Mouse (Mus musculus) fat pad, adult 2 months (tissue): Measurements from ENCODE around the gene Tgfa.

Source experiments
- DNase-seq: peaks from one replicate; pipeline ENCODE4 v3.0.0-alpha.2; 2011; ENCODE audit warnings: low read depth, low spot score; ENCODE audit errors: extremely low read depth

Gene Tgfa

DNA sequence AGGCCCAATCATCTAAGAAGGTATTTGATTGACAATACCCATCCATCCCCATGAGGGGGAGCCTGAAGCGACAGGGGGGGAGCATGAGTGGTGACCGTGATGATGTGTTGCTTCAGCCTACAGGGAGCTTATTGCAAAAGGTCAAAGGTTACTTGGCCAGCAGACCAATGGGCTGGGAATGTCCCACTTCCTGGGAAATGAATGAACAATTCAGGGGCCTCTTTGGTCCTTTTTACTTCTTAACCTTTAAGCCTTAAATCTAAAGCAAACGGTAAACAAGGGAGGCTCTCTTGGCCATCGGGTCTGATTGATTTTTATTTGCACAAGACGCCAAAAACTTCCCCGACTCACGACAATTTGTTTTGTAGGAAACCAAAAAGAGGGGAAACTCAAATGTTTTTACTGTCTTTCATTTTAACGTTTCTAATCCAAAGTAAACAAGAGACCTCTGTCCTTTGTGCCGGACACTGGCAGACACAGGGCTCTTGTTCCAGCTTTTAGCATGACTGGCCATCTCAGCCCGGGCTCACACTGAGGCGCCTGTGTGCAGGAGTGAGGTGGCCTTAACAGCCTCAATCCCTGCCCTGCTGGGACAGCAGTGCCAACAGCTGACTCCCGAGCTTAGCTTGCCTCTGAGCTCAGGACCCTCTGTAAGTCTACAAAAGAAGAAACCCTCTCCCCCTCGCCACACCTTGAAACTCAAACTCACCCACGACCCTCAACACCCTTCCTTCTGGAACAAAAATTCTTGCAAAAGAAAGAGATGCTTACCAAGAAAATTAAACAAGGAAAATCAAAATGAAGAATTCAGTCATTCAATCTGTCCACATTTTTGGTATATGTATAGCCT lies 8.7 kb upstream of the Tgfa start:
- no peak for DNase-seq

DNA sequence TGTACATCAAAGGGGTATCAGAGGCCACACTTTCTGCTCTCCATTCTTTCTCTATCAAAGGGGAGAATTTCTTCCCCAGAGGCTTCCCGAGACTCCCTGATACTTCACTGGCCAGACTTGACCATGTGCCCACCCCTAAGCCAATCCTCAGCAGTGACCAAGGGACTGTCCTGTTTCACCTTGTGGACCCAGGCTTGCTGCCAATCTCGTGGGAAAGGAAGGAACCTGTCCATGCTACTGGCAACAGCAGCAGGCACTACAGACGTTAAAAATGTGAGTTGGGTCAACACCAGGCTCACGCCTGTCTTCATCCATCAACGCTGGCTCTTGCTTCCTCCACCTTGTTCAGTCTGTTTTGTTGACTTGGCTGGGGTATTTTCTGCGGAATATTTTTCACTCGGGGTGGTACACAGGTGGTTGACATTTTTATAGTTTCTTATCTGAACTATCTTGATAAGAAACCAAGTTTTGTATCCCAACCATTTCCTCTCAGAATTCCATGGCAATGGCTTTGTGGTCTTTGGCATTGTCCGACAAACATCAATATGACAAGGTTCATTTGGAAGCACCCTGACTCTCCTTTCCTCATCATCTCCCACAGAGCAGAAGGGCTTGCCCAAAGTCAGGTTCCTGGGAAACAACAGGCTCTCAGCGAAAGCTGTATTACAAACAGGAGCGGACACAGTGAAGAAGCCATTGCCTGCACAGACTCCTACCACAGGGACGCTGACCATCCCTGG lies 6.1 kb upstream of the Tgfa start:
- no peak for DNase-seq

DNA sequence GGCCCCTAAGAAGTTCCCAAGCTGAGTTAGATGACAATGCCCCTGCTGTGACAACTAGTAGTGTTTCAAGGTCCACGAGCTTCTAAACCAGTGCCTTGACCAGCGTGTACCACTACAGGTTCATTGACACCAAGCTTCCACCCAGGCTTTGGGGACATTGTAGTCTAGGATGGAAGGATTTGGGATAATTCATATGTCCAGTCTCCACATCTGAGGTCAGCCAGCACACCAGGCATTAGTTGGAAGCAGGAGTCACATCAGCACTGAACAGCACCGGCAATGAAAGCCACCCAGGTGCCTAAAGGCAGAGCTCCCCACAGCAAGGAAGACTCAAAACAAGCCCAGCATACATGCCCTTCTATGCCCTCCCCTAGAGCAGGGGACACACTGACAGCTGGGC lies 4.4 kb upstream of the Tgfa start:
- no peak for DNase-seq

DNA sequence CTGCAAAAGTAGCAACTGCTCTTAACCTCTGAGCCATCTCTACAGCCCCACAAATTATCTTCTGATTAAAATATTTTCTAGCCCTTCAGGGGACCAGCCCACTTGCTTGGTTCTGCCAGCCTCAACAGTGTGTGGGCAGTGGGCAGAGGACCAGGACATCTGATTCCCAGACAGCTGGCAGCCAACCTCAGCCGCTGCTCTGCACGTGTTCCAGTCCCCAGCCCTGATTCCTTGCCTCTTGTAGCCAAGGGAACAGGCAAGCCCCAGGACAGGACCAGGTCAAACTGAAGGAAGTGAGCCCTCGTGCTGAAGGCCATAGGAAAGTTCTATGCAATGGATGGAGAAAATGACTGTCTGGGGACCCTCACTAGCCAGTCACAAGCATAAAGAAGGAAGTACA lies 2.0 kb upstream of the Tgfa start:
- DNase-seq, result no peak

DNA sequence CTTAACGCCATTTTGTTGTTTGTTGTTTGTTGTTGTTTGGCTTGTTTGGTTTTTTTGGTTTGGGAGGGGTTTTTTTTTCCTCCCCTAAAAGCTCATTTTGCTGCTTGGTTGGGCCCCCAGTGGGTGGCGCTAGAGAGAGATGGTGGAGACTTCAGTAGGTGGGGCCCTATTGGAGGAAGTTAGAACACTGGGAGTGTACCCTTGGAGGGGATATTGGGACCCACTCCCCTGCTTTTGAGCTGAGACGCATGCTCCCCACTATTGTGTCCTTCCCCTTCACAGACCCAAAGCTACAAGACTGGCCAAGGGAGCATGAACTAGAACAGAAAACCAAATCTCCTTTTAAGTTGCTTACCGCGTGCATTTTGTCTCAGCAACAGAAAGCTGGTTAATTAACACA lies 1.1 kb upstream of the Tgfa start:
- no peak for DNase-seq

DNA sequence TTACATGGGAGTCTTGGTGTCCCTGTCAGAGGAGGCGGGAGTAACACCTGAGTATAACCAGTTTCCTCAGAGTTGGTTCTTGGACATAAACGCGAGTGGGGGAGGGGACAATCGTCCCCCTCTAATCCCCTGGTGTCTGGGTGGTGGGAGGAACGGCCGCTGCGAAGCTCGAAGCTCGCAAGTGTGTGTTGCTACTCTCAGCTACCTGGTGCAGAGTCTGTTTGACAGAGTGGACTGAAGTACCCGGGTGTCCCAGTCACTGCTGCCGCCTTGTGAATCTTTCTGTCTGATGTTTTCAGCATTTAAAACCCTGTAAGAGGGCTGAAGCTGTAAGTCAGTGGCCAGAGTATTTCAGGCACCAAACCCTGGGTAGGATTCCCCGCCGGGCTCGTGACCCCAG lies 1.0 kb downstream of the Tgfa start:
- DNase-seq, result no peak

DNA sequence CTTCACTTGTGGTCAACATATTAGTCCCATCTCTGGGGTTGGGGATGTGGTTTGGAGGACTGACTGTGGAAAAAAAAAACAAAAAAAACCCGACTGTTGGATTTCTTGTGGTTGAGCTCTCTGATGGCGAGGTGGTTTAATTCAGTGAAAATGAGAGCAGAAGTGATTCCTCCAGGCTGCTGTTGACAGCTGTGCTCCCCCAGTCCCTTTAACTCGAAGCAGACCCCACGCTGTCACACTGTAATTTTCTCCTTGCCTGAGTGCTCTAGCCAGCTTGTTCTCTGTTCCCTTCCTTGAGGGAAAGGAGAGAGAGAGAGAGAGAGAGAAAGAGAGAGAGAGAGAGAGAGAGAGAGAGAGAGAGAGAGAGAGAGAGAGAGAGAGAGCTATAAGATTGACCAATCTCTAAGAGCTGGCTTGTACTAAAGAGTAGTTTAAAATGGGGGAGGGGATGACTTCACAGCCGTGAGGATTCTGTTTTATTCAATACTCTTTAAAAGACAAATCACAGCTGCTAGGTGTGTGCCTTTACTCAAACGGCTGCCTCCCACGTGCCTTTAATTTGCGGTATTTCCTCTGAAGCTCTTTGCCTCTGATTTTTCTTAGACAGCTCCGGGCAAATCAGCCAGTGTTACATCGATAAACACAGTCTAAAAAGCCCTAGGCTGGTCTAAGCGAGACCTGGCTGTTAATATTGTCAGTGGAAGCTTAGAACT lies 2.3 kb downstream of the Tgfa start:
- no peak for DNase-seq

DNA sequence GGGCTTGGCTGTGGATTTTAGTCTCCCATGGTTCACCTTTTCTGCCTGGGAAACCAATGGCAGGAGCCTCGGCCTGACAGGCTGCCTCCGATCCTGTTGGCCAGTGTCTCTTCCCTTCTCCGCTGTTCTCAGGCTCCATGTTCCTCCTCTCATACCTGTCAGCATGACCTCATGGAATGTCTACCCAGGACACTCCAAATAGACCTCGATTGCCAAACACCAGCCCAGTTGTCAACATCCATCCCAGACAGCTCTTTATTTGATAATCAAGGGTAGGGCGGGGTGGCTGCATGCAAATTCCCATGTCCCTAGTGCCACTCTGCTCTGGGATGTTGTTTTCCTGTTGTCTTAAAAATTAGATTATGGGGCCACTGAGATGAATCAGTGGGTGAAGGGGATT lies 5.9 kb downstream of the Tgfa start:
- DNase-seq, result no peak

DNA sequence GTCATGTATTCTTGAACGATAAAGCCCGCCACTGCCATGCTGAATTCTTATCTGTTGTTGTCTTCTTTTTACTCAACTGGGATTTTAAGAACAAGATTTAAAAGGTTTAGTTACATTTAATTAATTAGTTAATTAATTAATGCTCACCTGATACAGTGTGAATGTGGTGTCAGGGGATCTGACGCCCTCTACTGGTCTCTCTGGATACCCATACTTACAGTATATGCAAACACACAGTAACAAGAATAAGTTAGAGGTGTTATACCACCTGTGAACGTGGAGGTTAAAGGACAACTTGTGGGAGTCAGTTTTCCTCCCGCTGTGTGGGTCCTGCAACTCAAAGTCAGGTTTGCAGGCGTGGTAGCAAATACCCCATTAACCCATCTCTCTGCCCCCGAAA lies 8.1 kb downstream of the Tgfa start:
- no peak for DNase-seq

DNA sequence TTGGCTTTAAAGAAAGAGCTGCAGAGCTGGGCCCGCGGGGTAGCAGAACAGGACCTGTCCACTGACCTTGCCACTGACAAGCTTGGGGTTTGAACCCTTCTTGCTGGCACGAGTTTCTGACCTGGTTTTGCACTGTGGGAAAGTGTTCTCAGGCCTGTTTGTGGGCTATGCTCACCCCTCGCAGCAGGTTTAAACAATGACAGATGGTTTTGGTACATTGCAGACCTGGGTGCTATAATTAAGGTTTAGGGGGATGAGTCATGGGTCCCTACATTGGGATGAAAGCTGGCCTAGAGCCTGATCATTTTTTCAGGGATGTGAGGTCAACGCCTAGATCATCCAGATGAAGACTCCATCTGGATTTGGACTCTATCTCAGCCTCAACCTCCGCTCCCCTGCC lies 11.0 kb downstream of the Tgfa start:
- DNase-seq, result no peak

DNA sequence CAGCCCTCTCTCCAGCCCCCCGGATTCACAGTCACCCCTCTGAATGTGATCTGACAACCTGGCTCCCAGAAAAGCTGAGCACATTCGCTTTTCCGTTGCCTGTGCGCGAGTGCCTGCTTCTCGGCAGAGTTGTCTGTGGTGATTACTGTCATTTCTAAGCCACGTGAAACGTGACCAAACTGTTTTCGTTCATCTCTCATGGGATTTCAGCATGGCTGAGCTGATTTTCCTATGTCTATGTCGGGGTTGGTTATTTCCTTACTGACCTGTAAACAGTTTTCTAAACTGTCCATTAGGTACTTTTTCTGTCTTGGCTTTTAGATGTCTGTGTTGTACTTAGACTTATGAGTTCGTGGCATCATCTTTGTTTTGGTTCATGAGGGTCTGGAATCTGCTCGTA lies 12.0 kb downstream of the Tgfa start:
- DNase-seq, result no peak

DNA sequence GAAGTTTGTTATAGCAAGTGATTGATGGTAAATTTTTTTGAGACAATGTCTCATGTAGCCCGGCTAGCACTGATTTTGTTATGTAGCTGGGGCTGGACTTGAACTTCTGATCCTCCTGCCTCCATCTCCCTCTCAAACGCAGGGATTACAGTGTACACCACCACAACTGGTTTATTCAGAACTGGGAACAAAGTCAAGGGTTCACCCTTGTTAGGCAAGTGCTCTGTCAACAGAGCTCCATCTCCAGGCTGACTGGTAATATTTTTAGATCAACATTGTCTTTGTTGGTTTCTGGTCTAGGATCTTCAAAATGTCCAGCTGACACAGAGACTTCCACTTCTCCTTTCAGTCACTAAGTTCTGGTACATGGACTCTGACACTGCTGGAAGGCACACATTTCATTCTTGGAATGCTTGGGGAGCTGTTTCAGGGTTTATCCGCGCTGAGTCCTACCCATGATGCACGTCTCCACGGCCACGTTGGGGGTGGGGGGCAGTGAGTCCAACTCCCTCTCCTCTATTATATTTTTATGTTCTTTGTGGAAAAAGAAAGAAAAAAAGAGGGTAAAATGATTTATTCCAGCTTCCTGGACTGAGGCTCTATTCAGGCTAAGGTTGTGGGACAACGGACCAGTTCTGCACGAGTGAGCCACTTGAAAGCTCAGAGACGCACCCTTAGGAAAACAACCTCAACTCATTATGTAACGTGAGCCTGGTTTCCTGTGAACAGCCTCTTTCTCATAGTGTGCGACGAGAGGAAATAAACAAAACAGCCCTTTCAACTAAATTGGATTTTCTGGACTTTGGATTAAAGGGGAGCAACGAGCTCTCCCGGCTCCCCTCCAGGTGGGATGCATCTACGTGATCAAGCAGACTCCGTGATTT lies 14.4 kb downstream of the Tgfa start:
- no peak for DNase-seq

DNA sequence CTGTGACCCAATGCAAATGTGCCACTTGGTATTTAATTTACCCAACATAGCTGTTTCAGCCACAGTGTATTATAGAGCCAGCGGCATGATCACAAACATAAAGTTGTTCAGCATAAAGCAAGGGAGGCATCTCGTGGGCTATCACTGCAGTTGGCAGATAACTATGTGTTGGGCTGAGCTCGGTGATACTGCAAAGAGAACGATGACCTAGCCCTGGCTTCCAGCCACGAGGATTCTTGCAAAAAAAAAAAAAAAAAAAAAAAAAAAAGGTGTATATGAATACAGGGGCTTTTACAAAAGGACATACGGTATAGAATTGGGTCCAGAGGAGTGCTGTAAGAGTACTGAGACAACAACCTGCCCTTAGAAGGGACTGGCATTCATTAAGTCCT lies 15.0 kb downstream of the Tgfa start:
- DNase-seq, result no peak

DNA sequence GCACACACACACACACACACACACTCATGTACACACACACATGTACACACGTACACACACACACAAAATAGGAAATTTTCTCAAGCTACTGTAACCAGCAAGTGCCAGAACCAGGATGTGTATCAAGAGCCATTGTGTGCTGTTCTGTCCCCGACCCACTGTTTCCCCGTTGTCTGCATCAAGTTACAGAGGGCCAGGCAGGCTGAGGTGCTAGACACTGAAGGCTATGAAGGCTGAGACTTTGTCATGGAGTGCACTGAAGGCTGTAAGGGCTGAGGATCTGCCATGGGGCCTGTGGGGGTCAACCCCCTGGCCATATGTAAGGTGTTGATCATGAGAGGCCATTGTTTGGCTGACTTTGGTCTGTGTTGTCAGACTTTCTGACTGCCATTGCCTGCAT lies 15.6 kb downstream of the Tgfa start:
- DNase-seq, result no peak

DNA sequence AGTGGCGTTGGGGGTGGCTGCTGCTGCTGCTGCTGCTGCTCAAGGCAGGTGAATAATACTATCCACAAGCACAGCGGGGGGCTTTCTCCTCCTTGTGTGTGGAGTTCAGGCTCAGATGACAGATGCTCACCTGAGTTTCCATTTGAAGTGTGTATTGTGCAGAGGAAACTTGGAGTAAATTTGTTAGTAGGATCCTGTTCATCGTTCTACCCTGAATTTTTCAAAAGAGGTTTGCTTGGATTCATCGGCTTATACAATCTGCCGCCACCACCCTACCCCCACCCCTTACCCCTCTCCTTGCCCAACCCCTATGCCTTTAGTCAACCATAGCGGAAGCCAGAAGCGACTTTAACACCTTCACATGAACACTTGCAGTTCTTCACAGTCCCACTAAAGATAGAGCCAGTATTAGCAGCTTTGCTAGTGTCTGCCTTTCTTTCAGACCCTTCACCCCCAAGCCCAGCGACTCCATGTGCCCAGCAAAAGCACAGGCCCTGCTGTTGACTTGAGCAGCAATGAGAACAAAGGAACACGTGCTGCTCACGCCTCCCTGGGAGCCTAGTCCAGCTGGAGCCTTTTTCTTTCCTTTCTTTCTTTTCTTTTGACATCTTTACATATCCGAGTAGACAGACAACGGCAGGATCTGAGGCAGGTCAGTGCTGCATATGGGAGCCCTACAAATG lies 16.2 kb downstream of the Tgfa start:
- no peak for DNase-seq

DNA sequence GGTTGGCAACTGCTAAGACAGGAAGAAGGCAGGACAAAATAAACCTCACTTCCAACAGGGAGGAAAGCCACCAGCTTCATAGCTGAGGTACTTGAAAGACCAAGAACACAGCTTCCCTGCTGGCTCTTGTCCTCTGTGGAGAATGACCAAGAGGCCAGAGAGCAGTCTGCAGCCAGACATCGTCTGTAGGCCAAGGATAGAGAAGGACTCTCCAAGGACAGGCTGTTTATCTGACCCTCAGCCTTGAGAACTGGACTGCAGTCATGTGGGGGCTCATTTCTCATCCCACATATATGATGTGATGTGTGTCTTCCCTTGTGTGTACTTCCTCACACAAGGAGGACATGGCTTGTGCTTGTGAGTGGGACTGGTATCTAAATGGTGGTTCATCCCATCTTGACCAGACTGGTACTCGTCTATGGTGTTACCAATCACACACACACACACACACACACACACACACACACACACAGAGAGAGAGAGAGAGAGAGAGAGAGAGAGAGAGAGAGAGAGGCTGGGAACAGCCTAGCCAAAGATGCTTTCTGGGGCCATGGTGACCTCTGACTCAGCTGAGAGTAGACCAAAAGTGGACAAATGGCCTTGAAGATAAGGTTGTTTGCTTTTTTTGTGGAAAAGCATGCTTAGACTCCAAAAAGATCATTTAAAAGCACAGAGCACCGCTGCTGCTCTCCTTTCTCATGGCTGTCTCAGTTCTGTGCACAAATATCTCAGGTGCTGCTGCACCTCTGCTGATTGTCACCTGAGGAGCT lies 18.0 kb downstream of the Tgfa start:
- no peak for DNase-seq

DNA sequence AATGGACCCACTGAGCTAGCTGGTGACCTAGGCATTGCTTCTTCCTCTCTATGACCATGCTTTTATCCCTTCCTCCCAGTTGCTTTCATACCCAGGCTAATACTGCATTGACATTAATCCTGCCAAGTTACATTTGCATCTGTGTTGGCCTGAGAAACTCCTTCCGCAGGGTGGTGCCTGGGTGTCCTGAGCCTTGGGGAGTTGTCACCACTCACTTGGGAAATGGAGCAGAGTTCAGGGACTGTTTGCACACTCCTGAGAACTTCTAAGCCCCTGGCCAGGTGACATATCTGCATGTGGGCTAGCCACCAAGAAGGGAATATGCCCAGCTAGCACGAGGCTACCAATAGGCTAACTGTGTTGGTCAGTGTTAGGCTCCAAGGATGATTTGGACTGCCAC lies 23.0 kb downstream of the Tgfa start:
- DNase-seq, result no peak

DNA sequence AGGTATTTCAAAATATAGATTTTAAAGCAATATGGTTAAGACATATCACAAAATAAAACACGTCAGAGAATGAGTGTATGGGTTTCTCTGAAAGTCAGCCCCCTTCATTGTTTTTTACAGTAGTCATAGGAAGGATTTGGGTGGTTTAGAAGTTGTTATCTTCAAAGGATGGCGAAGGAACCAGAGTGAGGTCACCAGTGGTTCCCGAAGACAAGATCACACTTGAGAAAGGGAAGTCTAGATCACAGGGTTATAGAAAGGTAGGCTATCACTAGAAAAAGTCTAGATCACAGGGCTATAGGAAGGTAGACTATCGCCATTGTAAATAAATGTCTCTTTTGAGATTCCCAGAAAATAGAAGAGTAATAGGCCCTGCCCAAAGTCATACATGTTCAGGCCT lies 23.7 kb downstream of the Tgfa start:
- no peak for DNase-seq

DNA sequence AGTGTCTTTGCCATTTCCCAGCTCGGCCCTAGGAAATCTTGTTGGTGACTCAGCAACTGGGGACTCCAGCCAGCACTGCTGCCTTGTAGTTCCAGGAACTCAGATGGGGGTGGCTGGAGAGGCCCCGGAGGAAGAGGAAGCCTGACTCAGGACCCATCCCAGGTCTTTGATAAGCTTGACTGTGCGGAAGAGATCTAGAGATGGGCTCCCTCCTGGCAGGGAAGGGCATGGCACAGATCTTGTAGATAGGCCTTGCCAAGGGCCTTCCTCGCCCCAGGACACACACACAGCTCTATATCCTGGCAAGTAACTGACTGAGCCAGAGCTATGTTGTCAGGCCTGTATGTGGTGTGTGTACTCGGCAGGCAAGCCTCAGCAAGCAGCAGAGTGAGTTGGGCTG lies 24.5 kb downstream of the Tgfa start:
- DNase-seq, result peak; percentile 81

DNA sequence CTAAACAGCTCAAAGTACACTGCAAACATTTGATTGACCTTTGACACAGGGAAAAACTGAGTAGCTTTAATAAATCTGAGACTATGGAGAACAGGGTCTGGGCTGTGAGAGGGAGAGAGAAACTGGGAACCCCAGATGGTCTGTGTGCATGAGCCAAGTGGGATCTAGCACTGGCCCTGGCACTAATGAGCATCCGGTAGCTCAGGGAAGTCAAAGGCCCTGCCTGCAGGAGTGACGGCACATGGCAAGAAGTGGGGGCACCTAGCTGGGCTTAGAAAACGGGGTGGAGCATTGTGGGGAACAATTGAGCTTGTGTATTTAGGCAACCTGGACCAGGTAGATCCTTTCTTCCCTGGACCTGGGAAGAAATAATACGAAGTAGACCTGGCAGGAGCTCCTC lies 25.1 kb downstream of the Tgfa start:
- DNase-seq, result no peak
